ENCODE assay signal across 8 mouse cellular contexts in genomic region chr3:87150689-87151244, GRCm38 (mm10). TPM values are rescaled to one million over a fixed set of nuclear protein-coding genes. Genes with fewer than 3 reads are reported as not detected.
DNase-seq lines count a peak whose midpoint lies in the region; ATAC-seq and TF ChIP-seq lines count a peak whose summit lies in the region.

No protein-coding gene starts in this region.

- H3K27ac ChIP-seq in heart, embryonic 13.5 days (replicated peaks): peak overlapping the region; percentile 99
- H3K27ac ChIP-seq in midbrain, embryonic 12.5 days (replicated peaks): peak overlapping the region; percentile 74

- no peaks in the 10 kb centered on the region for H3K9me3 ChIP-seq in heart, embryonic 13.5 days
- no peaks in the 10 kb centered on the region for H3K9me3 ChIP-seq in midbrain, embryonic 12.5 days

- TF ChIP-seq CTCF in C2C12 (IDR thresholded peaks at IDR 0.05; ENCODE audit: control insufficient read depth, insufficient read depth, insufficient read length): no peak

- peak overlapping the region; percentile 69 for H3K9ac ChIP-seq in heart, embryonic 13.5 days
- H3K9ac ChIP-seq in midbrain, embryonic 12.5 days (replicated peaks): peak overlapping the region; percentile 17

- peaks cover 69% of the 10 kb centered on the region for H3K36me3 ChIP-seq in C2C12 (ENCODE audit: control insufficient read depth, insufficient read depth)
- peaks cover 12% of the 10 kb centered on the region for H3K36me3 ChIP-seq in heart, embryonic 13.5 days
- H3K36me3 ChIP-seq in midbrain, embryonic 12.5 days: 0 out of 2 replicates have a peak, but pooled peaks cover 8% of the 10 kb centered on the region

- peak overlapping the region; percentile 51 for H3K4me2 ChIP-seq in heart, embryonic 13.5 days
- H3K4me2 ChIP-seq in midbrain, embryonic 12.5 days (replicated peaks): peak overlapping the region; percentile 26

- peaks cover 79% of the 10 kb centered on the region for H3K4me1 ChIP-seq in heart, embryonic 13.5 days
- H3K4me1 ChIP-seq in midbrain, embryonic 12.5 days: peaks cover 59% of the 10 kb centered on the region

- peak overlapping the region; percentile 21 for H3ac ChIP-seq in C2C12 (ENCODE audit: control insufficient read depth, insufficient read length, low read depth)

- H3K79me3 ChIP-seq in C2C12 (ENCODE audit: low read depth): peaks cover 72% of the 10 kb centered on the region

- H3K4me3 ChIP-seq in C2C12 (ENCODE audit: insufficient read depth, poor library complexity, severe bottlenecking): no peak overlapping the region
- peak overlapping the region; percentile 8; the same call in 1 of the 2 replicates for H3K4me3 ChIP-seq in heart, embryonic 13.5 days
- H3K4me3 ChIP-seq in midbrain, embryonic 12.5 days: no peak overlapping the region

- 5% methylated on average over 16 of the region's 16 CpGs for WGBS in heart, embryonic 13.5 days
- 2% methylated on average over 16 of the region's 16 CpGs for WGBS in midbrain, embryonic 12.5 days

- ATAC-seq in heart, embryonic 13.5 days (ENCODE audit: extremely low read depth, insufficient number of reproducible peaks, low FRiP score, low TSS enrichment): 0 out of 2 replicates have a peak, but pooled peaks have one; percentile 29
- peak; percentile 76 for ATAC-seq in midbrain, embryonic 12.5 days (ENCODE audit: low FRiP score, low read depth)

- DNase-seq in embryo, embryonic 10 days (ENCODE audit: low spot score): peak; percentile 88
- peak; percentile 45 to 61 for DNase-seq in kidney, postnatal 25 days
- DNase-seq in thymus, postnatal 36 days: no peak
- no peak for DNase-seq in spleen, adult 18-20 months
- no peak for DNase-seq in right cerebral cortex, adult 18-20 months

- H3K79me2 ChIP-seq in C2C12 (ENCODE audit: control insufficient read depth, insufficient read depth): peaks cover 95% of the 10 kb centered on the region

- H3K27me3 ChIP-seq in C2C12 (ENCODE audit: control insufficient read depth, insufficient read depth, insufficient read length): no peaks in the 10 kb centered on the region
- H3K27me3 ChIP-seq in heart, embryonic 13.5 days (replicated peaks): no peaks in the 10 kb centered on the region
- no peaks in the 10 kb centered on the region for H3K27me3 ChIP-seq in midbrain, embryonic 12.5 days

TF ChIP-seq in C2C12, 6 proteins besides CTCF, POLR2A, EP300 and RAD21:
- TF ChIP-seq MAX (IDR thresholded peaks at IDR 0.05): no peak
- no peak for TF ChIP-seq MYOG (IDR thresholded peaks at IDR 0.05; ENCODE audit: control insufficient read depth, extremely low read depth, insufficient read length)
- no peak for TF ChIP-seq USF1 (IDR thresholded peaks at IDR 0.05; ENCODE audit: low read depth)
- peak; percentile 9 for TF ChIP-seq FOSL1 (IDR thresholded peaks at IDR 0.05; ENCODE audit: insufficient read depth, low read length, poor library complexity, severe bottlenecking)
- peak; percentile 3 for TF ChIP-seq MYOD1 (IDR thresholded peaks at IDR 0.05; ENCODE audit: control insufficient read depth, insufficient read length, low read depth)

RNA-seq across cellular contexts. Expression of gene Kirrel, which starts 23.8 kb away (rescaled TPM):
- 42.4 TPM for polyA plus RNA-seq in C2C12 (2012; fragmentation: generic; extraction: Trizol)
- 14.7 and 15.4 TPM in 2 replicates for polyA plus RNA-seq in heart, embryonic 13.5 days (2015; fragmentation: Nextera tagmentation; extraction: Ambion mirVana)
- 12.9 and 13.5 TPM in 2 replicates for polyA plus RNA-seq in midbrain, embryonic 12.5 days (2016; fragmentation: Nextera tagmentation; extraction: Ambion mirVana)

Comparison
In these comparisons a context has a peak if more than half of its experiments do, and no peak if none do; other contexts are left out.
1. DNase-seq: peak in embryo, embryonic 10 days (single experiment) and kidney, postnatal 25 days (2 of 2); none in thymus, postnatal 36 days (0 of 2), spleen, adult 18-20 months (0 of 2) and right cerebral cortex, adult 18-20 months (single experiment).